Mouse (Mus musculus): Measurements from ENCODE around the gene Gpam. TPM values are rescaled to one million over a fixed set of nuclear protein-coding genes. Genes with fewer than 3 reads are reported as not detected.

Gpam gene
- 1 to 10 TPM; 5.1 to 6.3 TPM for polyA plus RNA-seq (2017; shearing (Covaris generic))

GRCm38 (mm10) chr19:55127072-55127718 is at the start of gene Gpam:
TSS of gene Gpam (minus strand) at chr19:55127238.

Other genes starting within 250 kb of the Gpam start
- 1 to 10 TPM in 1 of 2 experiments, under 1 TPM in 1; 0.07 to 3.5 TPM for gene Tectb, start 53.5 kb upstream of the Gpam start, polyA plus RNA-seq (2017; shearing (Covaris generic))
- under 1 TPM; 0.10 to 0.61 TPM for gene Gucy2g, start 114.0 kb upstream of the Gpam start, polyA plus RNA-seq (2017; shearing (Covaris generic))
- 100 to 1,000 TPM; 140 to 145 TPM for gene Acsl5, start 124.7 kb upstream of the Gpam start, polyA plus RNA-seq (2017; shearing (Covaris generic))
- gene Zdhhc6, start 188.8 kb upstream of the Gpam start, polyA plus RNA-seq (2017; shearing (Covaris generic)): 10 to 100 TPM; 68.0 to 79.3 TPM
- 10 to 100 TPM; 52.8 to 55.9 TPM for gene Vti1a, start 189.1 kb upstream of the Gpam start, polyA plus RNA-seq (2017; shearing (Covaris generic))

Data from inflammation-experienced regulatory T-cells (primary cell).